Mouse (Mus musculus) brown adipose tissue, adult 24 weeks (tissue): ENCODE results near the gene Adgrb3. TPM values are rescaled to one million over a fixed set of nuclear protein-coding genes. Genes with fewer than 3 reads are reported as not detected.

Experiments used
- H3K27ac ChIP-seq: fragments of 200-500 bp; replicated peaks from 2 replicates; pipeline ENCODE4 v1.5.1; 2012; ENCODE audit warnings: low read depth, mild to moderate bottlenecking, low read length
- H3K4me1 ChIP-seq: fragments of 200-500 bp; 2 replicates; pipeline ENCODE4 v1.6.1; 2012; ENCODE audit warnings: low read length, mixed read lengths; ENCODE audit not compliant: control insufficient read depth, insufficient read depth, insufficient read length
- H3K4me3 ChIP-seq: fragments of 200-500 bp; 2 replicates; pipeline ENCODE4 v1.5.1; 2012; ENCODE audit warnings: low read depth, mild to moderate bottlenecking, low read length, moderate library complexity; ENCODE audit not compliant: insufficient read depth
- polyA plus RNA-seq: library from polyadenylated mRNA; stranded (reverse); fragments of >200 nt; gene quantifications from 2 replicates; pipeline ENCODE4 v1.2.4, GENCODE M21; 2012; ENCODE audit not compliant: missing spikeins, insufficient read depth, insufficient read length

The Adgrb3 gene
- polyA plus RNA-seq, 1 experiment: not detected

- no peak overlapping the region for H3K4me3 ChIP-seq
- no peak overlapping the region for H3K27ac ChIP-seq
- no peaks in the 10 kb centered on the region for H3K4me1 ChIP-seq
These were observed 741.3 kb downstream of the Adgrb3 start for GRCm38 (mm10) chr1:25088010-25088719.

GRCm38 (mm10) chr1:25085616-25086372 is 743.7 kb downstream of the Adgrb3 start:
- H3K4me1 ChIP-seq: no peaks in the 10 kb centered on the region
- no peak overlapping the region for H3K27ac ChIP-seq
- H3K4me3 ChIP-seq: no peak overlapping the region

GRCm38 (mm10) chr1:25082377-25082776 is 747.1 kb downstream of the Adgrb3 start:
- Histone ChIP-seq H3K4me3 (no peak overlapping the region), H3K4me1 (no peaks in the 10 kb centered on the region), H3K27ac (no peak overlapping the region)

- Histone ChIP-seq H3K4me3 (no peak overlapping the region), H3K4me1 (no peaks in the 10 kb centered on the region), H3K27ac (no peak overlapping the region)
These were observed 748.1 kb downstream of the Adgrb3 start for GRCm38 (mm10) chr1:25081265-25081849.

GRCm38 (mm10) chr1:25079395-25079794 is 750.1 kb downstream of the Adgrb3 start:
- Histone ChIP-seq H3K27ac (no peak overlapping the region), H3K4me1 (no peaks in the 10 kb centered on the region), H3K4me3 (no peak overlapping the region)

- H3K4me1 ChIP-seq: no peaks in the 10 kb centered on the region
- no peak overlapping the region for H3K27ac ChIP-seq
- H3K4me3 ChIP-seq: no peak overlapping the region
These were observed 753.6 kb downstream of the Adgrb3 start for GRCm38 (mm10) chr1:25075952-25076351.

- Histone ChIP-seq H3K4me3 (no peak overlapping the region), H3K27ac (no peak overlapping the region), H3K4me1 (no peaks in the 10 kb centered on the region)
These were observed 765.5 kb downstream of the Adgrb3 start for GRCm38 (mm10) chr1:25063964-25064363.

- no peak overlapping the region for H3K4me3 ChIP-seq
- H3K27ac ChIP-seq: no peak overlapping the region
- no peaks in the 10 kb centered on the region for H3K4me1 ChIP-seq
These were observed 768.6 kb downstream of the Adgrb3 start for GRCm38 (mm10) chr1:25060935-25061334.

- Histone ChIP-seq H3K27ac (no peak overlapping the region), H3K4me3 (no peak overlapping the region), H3K4me1 (no peaks in the 10 kb centered on the region)
These were observed 769.3 kb downstream of the Adgrb3 start for GRCm38 (mm10) chr1:25060191-25060590.

GRCm38 (mm10) chr1:25057656-25058055 is 771.9 kb downstream of the Adgrb3 start:
- no peak overlapping the region for H3K4me3 ChIP-seq
- no peaks in the 10 kb centered on the region for H3K4me1 ChIP-seq
- no peak overlapping the region for H3K27ac ChIP-seq

GRCm38 (mm10) chr1:25057212-25057611 is 772.3 kb downstream of the Adgrb3 start:
- Histone ChIP-seq H3K27ac (no peak overlapping the region), H3K4me3 (no peak overlapping the region), H3K4me1 (no peaks in the 10 kb centered on the region)

- Histone ChIP-seq H3K4me3 (no peak overlapping the region), H3K4me1 (no peaks in the 10 kb centered on the region), H3K27ac (no peak overlapping the region)
These were observed 787.4 kb downstream of the Adgrb3 start for GRCm38 (mm10) chr1:25042091-25042490.

GRCm38 (mm10) chr1:25034161-25034560 is 795.3 kb downstream of the Adgrb3 start:
- no peak overlapping the region for H3K27ac ChIP-seq

GRCm38 (mm10) chr1:25033155-25034095 is 796.1 kb downstream of the Adgrb3 start:
- H3K27ac ChIP-seq: no peak overlapping the region
- no peak overlapping the region for H3K4me3 ChIP-seq
- H3K4me1 ChIP-seq: no peaks in the 10 kb centered on the region

More at GRCm38 (mm10) chr1:25034161-25034560, 795.3 kb downstream of the Adgrb3 start:
- Histone ChIP-seq H3K4me1 (no peaks in the 10 kb centered on the region), H3K4me3 (no peak overlapping the region)

- no peak overlapping the region for H3K27ac ChIP-seq
- no peak overlapping the region for H3K4me3 ChIP-seq
- H3K4me1 ChIP-seq: no peaks in the 10 kb centered on the region
These were observed 806.4 kb downstream of the Adgrb3 start for GRCm38 (mm10) chr1:25023156-25023555.
